Mouse (Mus musculus): ENCODE data around the gene Psen2. TPM values are rescaled to one million over a fixed set of nuclear protein-coding genes. Genes with fewer than 3 reads are reported as not detected.

Gene Psen2
- polyA plus RNA-seq, 1 experiment from 2014 or later, result 7.7 TPM

- no peak overlapping the region for H3K9ac ChIP-seq (replicated peaks)
- H3K27ac ChIP-seq (replicated peaks), result no peak overlapping the region
- no peaks in the 10 kb centered on the region for H3K9me3 ChIP-seq
- no peak overlapping the region for H3K4me3 ChIP-seq
- peaks cover 12% of the 10 kb centered on the region for H3K4me1 ChIP-seq
- no peaks in the 10 kb centered on the region for H3K36me3 ChIP-seq
- ATAC-seq (ENCODE audit: low FRiP score, low read depth), result no peak
- H3K4me2 ChIP-seq (replicated peaks), result no peak overlapping the region
- peaks cover 15% of the 10 kb centered on the region for H3K27me3 ChIP-seq
- WGBS, result 67% methylated on average over 4 of the region's 4 CpGs
These were observed 70.4 kb downstream of the Psen2 start for GRCm38 (mm10) chr1:180192866-180193265.

GRCm38 (mm10) chr1:180191651-180192220 is 71.5 kb downstream of the Psen2 start:
- Histone ChIP-seq H3K4me1 (peaks cover 12% of the 10 kb centered on the region), H3K4me3 (no peak overlapping the region), H3K36me3 (no peaks in the 10 kb centered on the region), H3K4me2 (replicated peaks) (no peak overlapping the region), H3K27me3 (peaks cover 15% of the 10 kb centered on the region), H3K9ac (replicated peaks) (no peak overlapping the region), H3K27ac (replicated peaks) (no peak overlapping the region), H3K9me3 (no peaks in the 10 kb centered on the region)
- 72% methylated on average over 7 of the region's 7 CpGs for WGBS
- ATAC-seq (ENCODE audit: low FRiP score, low read depth), result no peak

DNA sequence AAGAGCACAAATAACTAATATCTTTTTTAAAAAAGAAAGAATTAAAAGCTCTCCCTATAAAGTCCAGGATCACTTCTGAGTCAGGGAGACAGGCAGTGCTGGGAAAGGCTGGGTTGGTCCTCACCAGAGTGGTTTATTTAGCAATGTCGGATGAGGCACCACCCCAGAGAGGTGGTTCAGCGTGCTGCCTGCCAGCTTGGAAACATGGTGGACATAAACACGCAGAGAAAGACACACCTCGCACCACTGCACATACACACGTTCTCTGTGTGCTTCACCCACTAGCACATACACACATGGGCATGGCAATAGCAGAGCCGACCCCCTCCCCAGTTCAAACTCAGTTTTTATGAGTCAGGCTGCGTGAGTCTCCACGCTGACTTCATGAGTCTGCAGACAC is 72.1 kb downstream of the Psen2 start:
- Histone ChIP-seq H3K36me3 (no peaks in the 10 kb centered on the region), H3K27me3 (peaks cover 15% of the 10 kb centered on the region), H3K27ac (replicated peaks) (no peak overlapping the region), H3K4me3 (no peak overlapping the region), H3K9ac (replicated peaks) (no peak overlapping the region), H3K4me1 (peaks cover 8% of the 10 kb centered on the region), H3K4me2 (replicated peaks) (no peak overlapping the region), H3K9me3 (no peaks in the 10 kb centered on the region)
- WGBS, result 85% methylated on average over 8 of the region's 8 CpGs
- ATAC-seq (ENCODE audit: low FRiP score, low read depth), result no peak

- no peak overlapping the region for H3K4me2 ChIP-seq (replicated peaks)
- no peak for ATAC-seq (ENCODE audit: low FRiP score, low read depth)
- H3K27ac ChIP-seq (replicated peaks), result no peak overlapping the region
- no peaks in the 10 kb centered on the region for H3K36me3 ChIP-seq
- no peak overlapping the region for H3K9ac ChIP-seq (replicated peaks)
- no peaks in the 10 kb centered on the region for H3K4me1 ChIP-seq
- no peak overlapping the region for H3K4me3 ChIP-seq
- 90% methylated on average over 4 of the region's 4 CpGs for WGBS
- H3K9me3 ChIP-seq, result no peaks in the 10 kb centered on the region
- peaks cover 1% of the 10 kb centered on the region for H3K27me3 ChIP-seq
These were observed 74.3 kb downstream of the Psen2 start for GRCm38 (mm10) chr1:180188951-180189350.

DNA sequence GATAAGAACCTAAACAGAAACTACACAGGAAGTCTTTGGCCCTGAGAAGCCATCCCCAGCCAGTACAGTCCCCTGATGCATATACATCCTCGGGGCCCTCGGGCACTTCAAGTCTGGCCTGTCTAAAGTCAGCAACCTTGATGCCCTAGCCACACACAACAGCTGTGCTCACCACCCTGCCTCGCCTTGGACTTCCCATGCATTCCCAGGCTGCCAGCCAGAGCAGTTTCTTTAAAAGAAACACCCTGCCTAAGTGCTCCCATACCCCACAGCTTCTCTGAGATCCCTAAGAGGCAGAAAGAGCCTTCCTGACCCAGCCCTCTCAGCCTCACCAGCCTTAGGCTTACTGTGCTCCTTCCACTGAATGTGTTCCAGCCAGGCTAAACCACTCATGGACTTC is 76.9 kb downstream of the Psen2 start:
- H3K36me3 ChIP-seq, result no peaks in the 10 kb centered on the region
- WGBS, result 79% methylated on average over 3 of the region's 3 CpGs
- no peak overlapping the region for H3K4me3 ChIP-seq
- no peak for ATAC-seq (ENCODE audit: low FRiP score, low read depth)
- no peak overlapping the region for H3K9ac ChIP-seq (replicated peaks)
- no peak overlapping the region for H3K27ac ChIP-seq (replicated peaks)
- no peaks in the 10 kb centered on the region for H3K4me1 ChIP-seq
- H3K27me3 ChIP-seq, result no peaks in the 10 kb centered on the region
- no peak overlapping the region for H3K4me2 ChIP-seq (replicated peaks)
- no peaks in the 10 kb centered on the region for H3K9me3 ChIP-seq

DNA sequence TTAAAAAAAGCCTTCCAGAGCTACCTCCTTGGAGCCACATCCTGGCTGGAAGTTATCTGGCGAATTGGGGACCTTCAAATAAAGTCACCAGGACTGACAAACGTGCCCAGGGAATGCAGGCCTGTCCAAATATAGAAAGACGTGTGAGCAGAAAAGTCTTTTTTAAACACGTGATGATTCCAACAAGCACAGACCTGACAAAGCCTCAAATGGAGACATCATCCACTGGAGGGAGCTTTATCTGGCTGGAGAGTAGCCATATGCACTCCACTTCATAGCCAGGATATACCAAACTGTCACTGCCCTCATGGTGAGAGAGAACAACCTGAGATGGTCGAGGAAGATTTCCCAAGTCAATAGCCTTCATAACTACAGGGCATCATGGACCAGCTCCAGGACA is 77.4 kb downstream of the Psen2 start:
- Histone ChIP-seq H3K4me3 (no peak overlapping the region), H3K4me2 (replicated peaks) (no peak overlapping the region), H3K9ac (replicated peaks) (no peak overlapping the region), H3K27ac (replicated peaks) (no peak overlapping the region), H3K9me3 (no peaks in the 10 kb centered on the region), H3K36me3 (no peaks in the 10 kb centered on the region), H3K4me1 (no peaks in the 10 kb centered on the region), H3K27me3 (no peaks in the 10 kb centered on the region)
- ATAC-seq (ENCODE audit: low FRiP score, low read depth), result no peak
- WGBS, result 71% methylated on average over 5 of the region's 5 CpGs

GRCm38 (mm10) chr1:180184768-180185167 is 78.5 kb downstream of the Psen2 start:
- no peaks in the 10 kb centered on the region for H3K27me3 ChIP-seq
- WGBS, result 73% methylated on average over 7 of the region's 7 CpGs
- no peak for ATAC-seq (ENCODE audit: low FRiP score, low read depth)
- no peaks in the 10 kb centered on the region for H3K4me1 ChIP-seq
- no peaks in the 10 kb centered on the region for H3K9me3 ChIP-seq
- no peak overlapping the region for H3K27ac ChIP-seq (replicated peaks)
- H3K4me3 ChIP-seq, result no peak overlapping the region
- no peak overlapping the region for H3K4me2 ChIP-seq (replicated peaks)
- no peak overlapping the region for H3K9ac ChIP-seq (replicated peaks)
- no peaks in the 10 kb centered on the region for H3K36me3 ChIP-seq

GRCm38 (mm10) chr1:180183525-180184159 is 79.6 kb downstream of the Psen2 start:
- no peak overlapping the region for H3K4me3 ChIP-seq
- no peaks in the 10 kb centered on the region for H3K9me3 ChIP-seq
- ATAC-seq (ENCODE audit: low FRiP score, low read depth), result no peak
- no peaks in the 10 kb centered on the region for H3K36me3 ChIP-seq
- H3K27ac ChIP-seq (replicated peaks), result no peak overlapping the region
- H3K4me2 ChIP-seq (replicated peaks), result no peak overlapping the region
- H3K27me3 ChIP-seq, result no peaks in the 10 kb centered on the region
- no peaks in the 10 kb centered on the region for H3K4me1 ChIP-seq
- 88% methylated on average over 6 of the region's 6 CpGs for WGBS
- no peak overlapping the region for H3K9ac ChIP-seq (replicated peaks)

DNA sequence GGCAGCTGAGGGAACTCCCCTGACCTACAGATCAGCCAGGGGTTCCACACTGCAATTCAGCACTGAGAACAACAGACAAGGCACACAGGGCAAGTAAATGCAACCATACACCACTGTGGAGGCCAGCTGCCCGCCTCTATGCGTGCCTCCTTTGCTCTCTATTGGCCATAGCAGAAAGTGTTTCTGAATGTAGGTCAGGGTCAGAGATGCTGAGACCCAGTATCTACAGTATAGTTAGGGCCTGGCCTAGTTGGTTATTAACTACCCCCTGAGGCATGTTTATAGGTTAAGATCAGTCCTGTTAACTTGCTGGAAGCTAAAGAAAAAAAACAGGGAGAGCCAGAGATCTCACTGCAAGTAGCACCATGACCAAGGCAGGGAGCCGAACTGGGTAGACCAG is 80.5 kb downstream of the Psen2 start:
- no peaks in the 10 kb centered on the region for H3K9me3 ChIP-seq
- ATAC-seq (ENCODE audit: low FRiP score, low read depth), result no peak
- H3K36me3 ChIP-seq, result no peaks in the 10 kb centered on the region
- H3K4me1 ChIP-seq, result no peaks in the 10 kb centered on the region
- no peaks in the 10 kb centered on the region for H3K27me3 ChIP-seq
- no peak overlapping the region for H3K4me3 ChIP-seq
- H3K4me2 ChIP-seq (replicated peaks), result no peak overlapping the region
- no peak overlapping the region for H3K27ac ChIP-seq (replicated peaks)
- 77% methylated on average over 3 of the region's 3 CpGs for WGBS
- H3K9ac ChIP-seq (replicated peaks), result no peak overlapping the region

DNA sequence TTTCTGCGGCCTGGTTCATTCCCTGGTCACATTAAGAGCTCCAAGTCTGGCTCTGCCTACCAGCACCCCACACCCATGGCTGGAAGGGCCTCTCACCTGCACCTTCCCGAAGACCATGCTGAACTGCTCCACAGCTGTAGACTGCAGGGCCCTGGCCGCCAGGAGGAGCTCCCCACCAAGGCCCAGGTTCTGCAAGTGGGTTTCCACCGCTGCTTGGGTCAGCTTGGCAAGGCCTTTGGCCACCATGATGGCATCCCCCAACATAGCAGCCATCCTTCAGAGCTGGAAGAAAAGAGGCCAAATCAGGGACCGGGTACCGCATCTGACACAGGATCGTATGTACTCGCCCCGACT is 81.3 kb downstream of the Psen2 start:
- Histone ChIP-seq H3K27ac (replicated peaks) (no peak overlapping the region), H3K36me3 (no peaks in the 10 kb centered on the region), H3K4me3 (no peak overlapping the region), H3K9ac (replicated peaks) (no peak overlapping the region), H3K27me3 (no peaks in the 10 kb centered on the region), H3K4me1 (no peaks in the 10 kb centered on the region), H3K4me2 (replicated peaks) (no peak overlapping the region), H3K9me3 (no peaks in the 10 kb centered on the region)
- ATAC-seq (ENCODE audit: low FRiP score, low read depth), result no peak
- 89% methylated on average over 9 of the region's 9 CpGs for WGBS

DNA sequence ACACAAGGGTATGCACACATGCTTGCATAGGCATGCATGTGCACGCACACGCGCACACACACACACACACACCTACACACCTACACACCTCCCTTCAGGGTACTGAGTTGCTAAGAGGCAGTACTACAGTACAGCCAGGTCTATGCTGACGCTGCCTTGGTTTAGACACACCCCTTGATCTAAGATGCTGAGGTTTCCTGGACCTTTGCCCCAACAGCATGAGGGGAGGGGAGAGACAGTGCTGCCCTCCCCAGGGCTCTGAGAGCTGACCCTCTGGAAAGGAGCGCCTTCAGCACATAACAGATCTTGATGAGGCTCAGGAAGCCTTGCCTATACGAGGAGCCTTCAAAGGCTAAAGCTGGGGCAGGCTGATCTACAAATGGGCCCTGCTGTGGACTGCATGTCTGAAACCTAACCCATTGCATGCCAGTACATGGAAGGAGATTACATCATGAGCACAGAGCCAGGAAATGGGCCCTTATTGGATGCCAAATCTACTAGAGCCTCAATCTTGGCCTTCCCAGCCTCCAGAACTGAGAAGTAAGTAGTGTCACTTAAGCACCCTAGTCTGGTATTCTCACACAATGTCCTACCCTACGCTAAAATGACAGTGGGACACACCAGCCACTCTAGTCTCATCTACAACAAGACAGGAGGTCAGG is 81.8 kb downstream of the Psen2 start:
- Histone ChIP-seq H3K27ac (replicated peaks) (no peak overlapping the region), H3K9ac (replicated peaks) (no peak overlapping the region), H3K27me3 (no peaks in the 10 kb centered on the region), H3K4me1 (no peaks in the 10 kb centered on the region), H3K4me3 (no peak overlapping the region), H3K9me3 (no peaks in the 10 kb centered on the region), H3K36me3 (no peaks in the 10 kb centered on the region), H3K4me2 (replicated peaks) (no peak overlapping the region)
- WGBS, result 82% methylated on average over 7 of the region's 7 CpGs
- ATAC-seq (ENCODE audit: low FRiP score, low read depth), result no peak

DNA sequence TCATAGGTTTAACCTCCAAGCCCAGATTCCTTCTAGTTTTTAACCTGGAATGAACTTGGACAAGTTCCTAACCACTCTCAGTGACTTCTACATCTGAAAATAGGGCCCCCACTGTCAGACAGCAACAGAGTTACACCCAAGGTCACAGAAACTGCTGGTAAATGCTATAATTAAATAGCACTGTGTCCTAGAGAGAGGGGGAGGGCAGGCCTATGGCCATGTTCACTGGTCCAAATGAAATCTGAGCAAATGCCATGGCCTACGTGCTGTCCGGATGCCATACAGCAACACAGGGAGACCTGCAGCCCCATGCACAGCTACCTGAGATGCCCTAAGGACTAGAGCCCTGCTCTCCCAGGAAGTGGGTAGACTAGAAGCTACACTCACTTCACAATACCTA is 83.4 kb downstream of the Psen2 start:
- no peaks in the 10 kb centered on the region for H3K4me1 ChIP-seq
- H3K27ac ChIP-seq (replicated peaks), result no peak overlapping the region
- no peak overlapping the region for H3K4me3 ChIP-seq
- no peak overlapping the region for H3K4me2 ChIP-seq (replicated peaks)
- H3K9ac ChIP-seq (replicated peaks), result no peak overlapping the region
- no peaks in the 10 kb centered on the region for H3K36me3 ChIP-seq
- H3K9me3 ChIP-seq, result no peaks in the 10 kb centered on the region
- ATAC-seq (ENCODE audit: low FRiP score, low read depth), result no peak
- no peaks in the 10 kb centered on the region for H3K27me3 ChIP-seq
- 86% methylated on average over 2 of the region's 2 CpGs for WGBS

Measured in midbrain, embryonic 12.5 days (tissue).